Mouse (Mus musculus): ENCODE measurements around the gene Carnmt1.

Carnmt1 gene

DNA sequence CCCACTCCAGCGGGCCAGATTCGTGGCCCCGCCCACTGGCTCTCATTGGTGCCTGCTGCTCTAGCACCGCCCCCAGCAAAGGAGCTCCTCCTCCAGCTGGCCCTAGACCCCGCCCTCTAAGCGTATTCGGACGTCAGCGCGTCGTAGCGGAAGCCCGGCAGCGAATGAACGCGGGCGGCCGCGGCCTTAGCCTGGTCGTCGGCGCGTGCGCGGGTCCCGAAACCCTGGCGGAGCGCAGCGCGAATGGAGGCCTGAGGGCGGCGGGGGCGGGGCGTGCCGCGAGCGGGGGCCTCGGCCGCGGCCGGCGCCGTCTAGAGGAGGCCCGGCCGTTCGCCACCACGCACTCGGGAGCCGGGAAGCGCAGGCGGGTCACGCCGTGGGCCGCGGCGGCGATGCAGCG lies at the start of gene Carnmt1:
Gene Carnmt1, plus strand, starts transcription at position 157 of the 400 bp plus-strand sequence.
- peak; percentile 98 for DNase-seq

DNA sequence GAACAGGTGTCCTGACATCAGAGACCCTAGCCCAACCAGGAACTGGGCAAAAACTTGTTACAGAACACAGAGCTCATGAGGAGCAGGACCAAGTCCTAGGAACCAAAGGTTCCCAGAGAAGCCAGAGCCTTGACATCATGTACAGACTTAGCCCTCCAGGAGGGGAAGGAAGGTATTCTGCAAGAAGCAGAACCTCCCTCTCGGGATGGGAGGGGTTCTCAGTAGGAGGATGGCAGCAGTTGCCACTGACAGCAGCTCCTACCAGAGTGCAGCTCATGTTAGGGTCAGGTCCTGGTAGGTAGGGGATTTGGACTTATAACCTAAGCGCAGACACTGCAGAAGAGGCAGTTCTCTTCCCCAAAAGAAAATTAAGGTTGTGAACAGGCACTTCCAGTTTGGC lies 46.7 kb upstream of the Carnmt1 start:
- DNase-seq, result no peak

DNA sequence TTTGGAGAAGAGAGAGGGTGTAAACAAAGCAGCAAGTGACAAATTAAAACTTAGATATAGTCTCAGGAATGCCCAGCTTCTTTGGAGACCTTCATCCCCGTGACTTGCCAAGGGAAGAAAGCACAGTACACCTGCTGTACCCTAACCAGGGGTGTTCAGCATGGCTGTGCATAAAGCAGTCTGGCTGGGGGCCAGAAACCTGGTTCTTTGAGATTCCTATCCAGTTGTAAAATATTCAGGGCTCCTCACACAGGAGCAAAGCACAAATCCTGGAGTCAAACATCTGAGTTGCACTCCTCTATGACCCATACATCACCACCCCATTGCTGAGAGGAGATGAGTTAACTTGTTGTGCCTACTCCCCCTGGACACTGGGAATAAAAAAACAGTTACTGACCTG lies 41.0 kb upstream of the Carnmt1 start:
- no peak for DNase-seq

DNA sequence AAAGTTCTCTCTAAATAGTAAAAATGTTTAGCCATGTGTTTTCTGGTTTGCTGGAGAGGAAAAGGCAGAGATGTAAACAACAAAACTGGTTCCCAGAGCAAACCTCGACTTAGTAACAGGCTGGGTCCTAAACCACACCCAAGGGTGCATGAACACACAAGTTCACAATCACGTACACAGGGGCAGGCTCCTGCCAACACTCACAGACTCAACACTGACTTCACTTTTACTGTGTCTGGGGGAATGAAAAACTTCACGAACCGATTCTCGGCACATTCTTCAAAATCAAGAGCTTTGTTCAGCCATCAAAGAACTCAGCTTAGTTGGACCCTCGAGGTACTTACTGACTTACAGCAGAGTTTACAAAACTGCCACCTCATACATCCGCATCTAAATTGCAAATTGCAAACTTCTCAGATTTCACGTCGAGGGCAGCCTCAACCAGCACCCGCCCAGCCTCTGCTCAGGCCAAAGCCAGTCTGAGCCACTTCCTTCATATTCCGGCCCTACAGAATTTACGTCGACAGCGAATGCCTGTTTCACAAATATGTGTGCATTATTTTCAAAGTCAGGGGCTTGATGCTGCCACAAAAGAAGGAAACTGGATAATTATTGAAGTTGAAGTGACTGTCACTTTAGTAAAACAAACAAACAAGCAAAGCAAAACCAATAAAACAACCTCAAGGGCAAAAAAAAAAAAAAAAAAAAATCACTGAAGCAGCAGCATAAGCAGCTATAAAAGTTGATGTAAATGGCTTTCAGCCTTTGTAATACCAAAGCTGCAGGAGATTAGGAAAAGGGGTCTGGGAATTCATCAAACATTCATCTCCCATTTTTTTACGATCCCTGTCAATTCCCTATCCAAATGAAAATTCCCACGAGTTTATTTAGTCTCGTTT lies 40.1 kb upstream of the Carnmt1 start:
- DNase-seq, result no peak

DNA sequence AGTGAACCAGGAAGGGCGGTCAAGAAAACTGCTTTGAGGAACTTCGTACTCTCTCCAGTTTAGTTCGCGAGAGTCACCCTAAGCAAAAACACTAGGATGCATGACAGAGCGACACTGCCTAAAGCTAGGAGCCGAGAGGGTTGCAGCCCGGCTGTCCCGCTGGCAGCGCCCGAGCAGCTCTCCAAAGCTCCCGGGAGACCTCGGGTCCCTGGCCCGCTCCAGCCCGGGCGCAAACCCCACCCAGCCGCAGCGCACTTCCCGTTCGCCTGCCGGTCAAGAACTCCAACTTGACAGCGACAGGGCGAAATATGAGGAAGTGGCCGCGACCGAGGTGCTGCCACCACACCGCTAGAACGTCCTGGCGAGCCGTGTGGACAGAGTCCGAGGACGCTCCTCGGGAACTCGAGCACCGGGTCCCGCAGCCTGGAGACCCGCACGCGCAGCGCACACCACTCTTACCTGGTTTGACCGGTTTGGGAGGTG lies 39.4 kb upstream of the Carnmt1 start:
- peak; percentile 32 for DNase-seq

GRCm38 (mm10) chr19:18631644-18632219 lies 38.8 kb upstream of the Carnmt1 start, which contains the start of the genes Ostf1 and Nmrk1:
Ostf1 (minus strand) TSS chr19:18631823.
Nmrk1 (plus strand) TSS chr19:18631950.
- DNase-seq, result peak; percentile 94

GRCm38 (mm10) chr19:18632231-18633185 lies 38.1 kb upstream of the Carnmt1 start:
- DNase-seq, result no peak

GRCm38 (mm10) chr19:18637954-18638353 lies 32.6 kb upstream of the Carnmt1 start:
- no peak for DNase-seq

GRCm38 (mm10) chr19:18638949-18639348 lies 31.6 kb upstream of the Carnmt1 start:
- no peak for DNase-seq

DNA sequence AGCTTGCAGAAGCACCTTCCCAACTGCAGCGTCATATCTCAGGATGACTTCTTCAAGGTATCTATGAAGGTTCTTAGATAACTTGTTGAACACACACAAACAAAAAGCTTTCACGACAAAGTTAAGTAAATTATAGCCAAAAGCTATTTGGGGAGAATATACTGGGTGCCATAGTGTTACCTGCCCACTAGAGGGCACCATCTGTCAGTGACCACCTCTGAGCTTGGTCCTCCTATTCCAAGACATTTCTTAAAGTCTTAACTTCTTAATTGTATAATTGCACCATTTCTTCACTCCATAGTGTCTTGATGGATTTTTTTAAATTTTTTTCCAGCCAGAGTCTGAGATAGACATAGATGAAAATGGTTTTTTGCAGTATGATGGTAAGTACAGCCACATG lies 31.0 kb upstream of the Carnmt1 start:
- DNase-seq, result no peak

DNA sequence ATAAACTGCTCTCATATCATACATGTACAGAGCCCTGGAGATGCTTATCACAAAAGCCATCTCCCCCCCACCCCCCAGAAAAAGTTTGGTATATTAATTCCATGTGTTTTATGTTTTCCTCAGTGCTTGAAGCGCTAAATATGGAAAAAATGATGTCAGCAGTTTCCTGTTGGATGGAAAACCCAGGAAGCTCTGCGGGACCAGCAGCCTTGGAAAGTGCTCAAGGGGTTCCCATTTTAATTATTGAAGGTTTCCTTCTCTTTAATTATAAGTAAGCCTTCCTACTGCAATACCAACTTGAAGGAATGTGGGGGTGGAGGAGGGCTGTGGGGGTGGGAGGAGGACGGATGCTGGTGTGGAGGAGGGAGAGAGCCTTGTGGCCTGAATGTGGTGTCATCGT lies 29.6 kb upstream of the Carnmt1 start:
- no peak for DNase-seq

GRCm38 (mm10) chr19:18643411-18643810 lies 27.2 kb upstream of the Carnmt1 start:
- DNase-seq, result no peak

GRCm38 (mm10) chr19:18644084-18644483 lies 26.5 kb upstream of the Carnmt1 start:
- no peak for DNase-seq

GRCm38 (mm10) chr19:18646397-18646796 lies 24.2 kb upstream of the Carnmt1 start:
- no peak for DNase-seq

GRCm38 (mm10) chr19:18646853-18647420 lies 23.6 kb upstream of the Carnmt1 start:
- DNase-seq, result no peak

DNA sequence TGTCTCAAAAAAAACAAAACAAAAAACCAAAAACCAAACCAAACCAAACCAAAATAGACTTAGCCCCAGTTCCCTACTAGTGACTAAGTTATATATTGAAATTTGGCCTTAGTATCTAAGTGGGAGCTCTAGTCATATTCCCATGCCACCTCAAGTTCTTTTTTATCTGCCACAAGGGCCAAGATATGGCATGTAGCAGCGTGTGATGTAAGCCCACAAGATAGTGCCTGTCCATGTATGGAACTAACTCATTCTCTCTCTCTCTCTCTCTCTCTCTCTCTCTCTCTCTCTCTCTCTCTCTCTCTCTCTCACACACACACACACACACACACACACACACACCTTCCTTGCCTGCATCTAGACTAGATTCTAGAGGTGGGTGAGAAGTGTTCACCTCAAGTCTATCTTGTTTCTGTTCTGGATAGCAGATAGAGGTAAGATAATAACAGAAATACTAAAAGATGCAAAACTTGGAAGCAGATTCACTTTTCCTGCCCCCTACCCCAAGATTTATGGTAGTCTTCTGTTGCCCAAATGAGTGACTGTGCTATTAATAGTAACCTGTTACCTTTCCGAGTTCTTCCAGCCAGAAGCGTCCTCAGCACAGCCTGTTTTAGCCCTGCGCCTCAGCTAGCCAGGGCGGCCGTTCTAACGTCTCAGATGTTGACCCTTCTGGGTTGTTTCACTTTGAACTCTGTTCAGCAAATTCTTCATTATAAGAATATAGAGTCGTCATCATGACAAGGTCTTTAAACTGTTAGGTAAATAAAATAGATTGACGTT lies 22.6 kb upstream of the Carnmt1 start:
- no peak for DNase-seq

DNA sequence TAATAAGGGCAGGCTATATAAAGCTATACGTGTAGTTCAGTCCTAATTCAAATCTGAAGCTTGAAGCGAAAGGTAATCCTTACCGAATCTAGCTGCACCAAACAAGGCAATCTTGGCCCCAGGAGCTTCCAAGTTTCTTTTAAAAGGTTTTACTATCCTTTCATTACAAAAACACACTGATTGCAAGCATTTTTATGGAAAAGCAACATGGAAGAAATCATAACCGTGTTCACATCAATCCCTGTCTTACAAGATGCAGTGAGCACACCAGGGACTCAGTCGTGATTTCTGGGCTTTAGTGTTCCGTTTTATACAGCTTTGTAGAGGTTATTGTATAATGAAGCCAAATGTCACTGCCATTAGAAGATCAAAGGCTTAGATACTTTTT lies 22.0 kb upstream of the Carnmt1 start:
- no peak for DNase-seq

DNA sequence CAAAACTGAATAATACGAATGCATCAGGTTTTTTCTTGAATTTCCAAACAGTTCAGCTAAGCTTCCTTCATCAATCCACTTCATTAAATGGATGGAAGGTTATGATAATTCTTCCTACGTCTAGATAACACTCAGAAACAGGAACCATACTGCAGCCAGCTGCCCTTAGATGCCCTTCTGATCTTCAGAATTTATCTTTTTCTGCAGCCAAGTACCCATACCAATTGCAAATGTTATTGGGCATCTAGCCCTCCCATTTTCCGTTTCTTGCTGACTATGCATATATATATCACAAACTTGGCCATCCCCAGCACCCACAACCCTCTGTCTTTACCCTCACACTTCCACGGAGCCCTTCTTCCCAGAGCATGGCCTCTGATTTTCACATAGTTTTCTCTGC lies 20.6 kb upstream of the Carnmt1 start:
- DNase-seq, result no peak

DNA sequence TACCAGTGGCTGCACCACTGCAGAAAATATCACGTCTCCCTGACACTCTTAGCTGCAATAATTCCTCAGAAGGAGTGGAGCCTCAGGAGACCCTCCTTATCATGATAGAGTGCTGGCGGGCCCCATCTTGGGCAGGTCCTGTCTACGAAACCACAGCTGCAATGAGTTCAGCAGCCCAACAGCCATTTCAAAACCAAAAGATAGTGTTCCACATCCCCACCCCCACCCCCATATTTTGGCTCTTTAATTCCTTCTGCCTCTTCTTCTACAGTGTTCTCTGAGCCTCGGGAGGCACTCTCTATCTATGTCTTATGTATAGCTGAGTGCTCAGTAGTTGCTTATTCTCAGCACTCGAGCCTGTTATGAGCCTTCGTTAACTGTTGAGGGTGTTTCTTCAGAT lies 20.1 kb upstream of the Carnmt1 start:
- DNase-seq, result no peak

DNA sequence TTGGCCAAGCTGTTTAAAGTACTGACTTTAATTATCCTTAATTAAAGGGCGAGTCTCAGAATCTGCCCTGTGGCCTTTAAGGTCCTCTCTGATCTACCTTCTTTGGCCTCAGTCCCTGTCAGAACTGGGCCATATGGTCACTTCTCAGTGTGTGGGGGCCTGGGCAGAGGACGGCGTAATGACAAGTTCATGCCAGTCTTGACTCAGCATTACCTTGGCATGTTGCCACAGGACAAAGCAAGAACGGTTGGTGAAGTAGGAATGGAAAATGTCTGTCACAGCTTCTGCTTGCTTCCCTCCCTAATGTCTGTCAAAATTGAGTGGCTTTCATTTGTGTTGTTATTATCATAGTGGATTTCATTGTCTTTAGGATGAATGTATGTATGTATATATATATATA lies 18.0 kb upstream of the Carnmt1 start:
- no peak for DNase-seq

DNA sequence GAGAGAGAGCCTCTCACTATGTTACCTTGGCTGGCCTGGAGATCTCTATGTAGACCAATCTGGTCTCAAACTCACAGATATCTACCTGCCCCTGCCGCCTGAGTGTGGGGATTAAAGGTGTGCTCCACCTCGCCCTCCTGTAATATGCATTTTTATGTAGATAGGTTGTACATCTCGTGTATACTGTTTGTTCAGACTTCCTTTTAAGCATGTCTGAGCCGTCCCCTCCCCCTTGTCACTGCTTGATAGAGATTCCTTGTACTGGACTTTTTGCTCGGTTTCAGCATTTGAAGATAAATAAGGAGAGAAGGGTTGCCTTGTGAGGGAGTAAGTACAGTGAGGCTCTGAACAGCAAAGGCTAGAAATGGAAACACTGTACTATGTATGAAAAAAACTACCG lies 17.5 kb upstream of the Carnmt1 start:
- DNase-seq, result no peak

- no peak for DNase-seq
These were observed 16.2 kb upstream of the Carnmt1 start for GRCm38 (mm10) chr19:18654330-18654729.

All from right cerebral cortex, adult 18-20 months (tissue).